Mouse (Mus musculus) limb, embryonic 13.5 days (tissue): Measurements from ENCODE around the gene Chaf1b. TPM values are rescaled to one million over a fixed set of nuclear protein-coding genes. Genes with fewer than 3 reads are reported as not detected.

Experiments used
- ATAC-seq: fragments of 200-750 bp; cut with Nextera tagmentation; 2 replicates; pipeline ENCODE4 v1.8.0; 2017; ENCODE audit warnings: low read depth, moderate number of reproducible peaks, moderate TSS enrichment; ENCODE audit not compliant: low FRiP score
- H3K27ac ChIP-seq: fragments of 300-500 bp; sonication (generic); 2 replicates; pipeline ENCODE4 v1.5.1; 2015; ENCODE audit warnings: inconsistent platforms, mild to moderate bottlenecking, moderate library complexity
- H3K27me3 ChIP-seq: fragments of 300-500 bp; sonication (generic); 2 replicates; pipeline ENCODE4 v1.6.1; 2015; ENCODE audit warnings: mild to moderate bottlenecking, inconsistent platforms
- H3K36me3 ChIP-seq: fragments of 300-500 bp; sonication (generic); 2 replicates; pipeline ENCODE4 v1.6.1; 2015; ENCODE audit warnings: inconsistent platforms, mild to moderate bottlenecking, moderate library complexity
- H3K4me1 ChIP-seq: fragments of 300-500 bp; sonication (generic); 2 replicates; pipeline ENCODE4 v1.6.1; 2015; ENCODE audit warnings: inconsistent platforms
- H3K4me2 ChIP-seq: fragments of 300-500 bp; sonication (generic); replicated peaks from 2 replicates; pipeline ENCODE4 v1.6.1; 2015; ENCODE audit warnings: inconsistent platforms, mild to moderate bottlenecking, moderate library complexity
- H3K4me3 ChIP-seq: fragments of 300-500 bp; sonication (generic); 2 replicates; pipeline ENCODE4 v1.5.1; 2015; ENCODE audit warnings: moderate library complexity, mild to moderate bottlenecking, inconsistent platforms
- H3K9ac ChIP-seq: fragments of 300-500 bp; sonication (generic); 2 replicates; pipeline ENCODE4 v1.6.1; 2015; ENCODE audit warnings: mild to moderate bottlenecking, inconsistent platforms
- H3K9me3 ChIP-seq: fragments of 300-500 bp; sonication (generic); 2 replicates; pipeline ENCODE4 v1.6.1; 2016; ENCODE audit warnings: inconsistent platforms
- WGBS: fragments of 180-500 bp; shearing (Covaris S2); methylation state at CpG from one replicate; pipeline ENCODE4 v1.1.7; 2015; 5-methylcytosine and 5-hydroxymethylcytosine counted together
- polyA plus RNA-seq: library from polyadenylated mRNA; unstranded; fragments of >200 nt; fragmentation: Nextera tagmentation; extraction: Ambion mirVana; gene quantifications from 2 replicates; pipeline ENCODE4 v1.2.1, GENCODE M21; 2015

Chaf1b gene
- polyA plus RNA-seq, 1 experiment from 2014 or later, result 75.1 TPM

DNA sequence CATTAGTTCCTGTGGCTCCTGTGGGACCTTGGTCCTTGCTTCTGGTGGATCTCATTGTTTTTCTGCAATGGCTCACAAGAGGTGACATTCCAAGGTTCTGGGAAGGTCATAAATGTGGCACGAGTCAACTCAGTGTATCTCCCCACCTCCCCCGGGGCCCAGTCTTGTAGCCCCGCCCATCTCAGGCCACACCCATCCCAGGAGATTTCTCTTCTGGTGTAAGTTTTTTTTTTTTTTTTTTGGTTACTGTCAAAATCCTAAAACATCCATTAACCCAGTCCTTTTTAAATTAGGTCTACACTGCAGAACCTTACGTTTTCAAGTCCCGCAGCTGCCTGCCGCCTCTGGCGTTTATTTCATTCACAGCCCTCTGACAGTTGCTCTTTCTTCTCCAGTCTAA lies 51.3 kb downstream of the Chaf1b start:
- no peak overlapping the region for H3K4me2 ChIP-seq
- no peak overlapping the region for H3K9ac ChIP-seq
- 17% methylated on average over 7 of the region's 7 CpGs for WGBS
- H3K36me3 ChIP-seq, result no peaks in the 10 kb centered on the region
- peaks cover 51% of the 10 kb centered on the region for H3K27me3 ChIP-seq
- H3K4me3 ChIP-seq, result no peak overlapping the region
- peaks cover 29% of the 10 kb centered on the region for H3K4me1 ChIP-seq
- no peaks in the 10 kb centered on the region for H3K9me3 ChIP-seq
- no peak for ATAC-seq
- H3K27ac ChIP-seq, result no peak overlapping the region

DNA sequence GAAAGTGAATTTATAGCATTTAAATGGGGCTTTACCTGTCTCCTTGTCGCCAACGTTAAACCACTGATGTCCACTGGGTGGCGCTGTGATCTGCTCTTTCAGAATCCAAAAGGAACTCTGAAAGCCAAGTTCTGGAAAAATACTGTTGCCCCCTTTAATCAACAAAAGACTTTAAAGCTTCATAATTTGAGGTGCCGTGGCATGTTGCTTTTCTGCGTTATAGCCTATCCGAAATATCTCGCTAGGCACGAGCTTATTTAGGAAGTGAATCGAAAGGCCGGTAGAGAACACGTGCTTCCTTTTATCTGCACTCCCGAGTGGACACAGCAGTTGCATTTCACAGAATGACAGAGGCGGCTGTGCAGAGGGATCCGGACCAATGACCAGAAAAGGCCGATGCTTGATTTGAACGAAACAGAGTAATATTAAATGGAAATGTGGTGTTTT lies 54.7 kb downstream of the Chaf1b start:
- no peak for ATAC-seq
- H3K4me1 ChIP-seq, result peaks cover 42% of the 10 kb centered on the region

DNA sequence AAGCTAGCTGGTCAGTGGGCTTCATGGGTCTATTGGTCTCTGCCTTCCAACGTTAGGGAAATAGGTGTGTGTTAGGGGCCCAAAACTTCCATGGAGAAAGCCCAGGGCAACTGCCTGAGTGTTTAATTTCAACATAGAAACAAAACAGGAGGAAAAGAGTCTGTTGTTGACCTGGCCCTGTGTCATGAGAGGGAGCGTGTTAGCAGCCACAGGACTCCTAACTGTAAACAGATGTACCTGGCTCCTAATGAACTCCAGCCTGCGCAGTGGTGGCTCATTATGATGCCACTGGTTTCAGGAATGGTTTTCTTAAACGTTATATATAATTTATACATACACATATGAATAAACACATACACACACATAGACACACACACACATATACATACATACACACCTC lies 56.3 kb downstream of the Chaf1b start:
- no peak overlapping the region for H3K27ac ChIP-seq

More for the DNA sequence above, 54.7 kb downstream of the Chaf1b start:
- H3K9ac ChIP-seq, result no peak overlapping the region
- peak overlapping the region; percentile 53 for H3K4me2 ChIP-seq
- 9% methylated on average over 16 of the region's 16 CpGs for WGBS
- peak overlapping the region; percentile 24 for H3K4me3 ChIP-seq
- no peak overlapping the region for H3K27ac ChIP-seq
- H3K36me3 ChIP-seq, result no peaks in the 10 kb centered on the region
- peaks cover 60% of the 10 kb centered on the region for H3K27me3 ChIP-seq
- no peaks in the 10 kb centered on the region for H3K9me3 ChIP-seq

DNA sequence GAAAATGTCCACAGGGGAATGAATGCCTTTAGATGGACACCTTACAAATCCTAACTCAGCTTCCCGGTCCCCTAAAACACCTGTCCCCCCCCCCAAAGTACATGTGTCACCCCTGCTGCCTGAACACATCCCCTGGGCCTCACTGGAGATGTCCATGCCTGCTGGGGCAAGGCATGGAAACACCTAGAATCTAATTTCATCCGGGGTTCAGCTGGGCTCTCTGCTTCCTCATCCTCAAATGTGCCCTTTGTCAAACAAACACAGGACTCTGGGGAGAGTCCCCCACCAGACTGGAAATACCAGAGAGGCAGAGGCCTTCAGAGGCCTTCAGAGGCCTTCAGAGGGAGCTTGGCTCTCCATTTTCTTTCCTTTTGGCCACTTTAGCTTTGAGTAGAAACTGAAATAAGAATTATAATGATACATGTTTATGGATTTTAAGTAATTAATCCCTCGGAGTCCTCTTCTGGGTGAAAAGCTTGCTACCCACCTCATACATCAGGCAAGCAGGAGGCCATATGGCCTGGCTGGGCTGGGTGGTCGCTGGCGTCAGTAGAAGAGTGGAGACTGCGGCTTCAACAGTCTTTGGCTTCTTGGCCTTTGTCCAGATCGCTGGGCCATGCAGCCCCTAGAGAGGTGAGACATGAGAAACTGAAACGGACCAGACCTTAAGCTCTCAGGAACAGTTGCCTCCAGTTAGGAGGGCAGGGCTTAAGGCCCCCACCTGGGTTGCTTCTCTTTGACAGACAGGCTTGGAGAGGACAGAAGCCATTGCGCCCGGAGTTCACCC lies 58.3 kb downstream of the Chaf1b start:
- peaks cover 26% of the 10 kb centered on the region for H3K4me1 ChIP-seq
- H3K27ac ChIP-seq, result no peak overlapping the region
- no peak for ATAC-seq
- no peak overlapping the region for H3K4me3 ChIP-seq
- peaks cover 55% of the 10 kb centered on the region for H3K27me3 ChIP-seq
- H3K36me3 ChIP-seq, result no peaks in the 10 kb centered on the region
- H3K9me3 ChIP-seq, result no peaks in the 10 kb centered on the region
- no peak overlapping the region for H3K9ac ChIP-seq
- WGBS, result 70% methylated on average over 10 of the region's 10 CpGs
- no peak overlapping the region for H3K4me2 ChIP-seq

More for the DNA sequence above, 56.3 kb downstream of the Chaf1b start:
- Histone ChIP-seq H3K4me3 (no peak overlapping the region), H3K36me3 (no peaks in the 10 kb centered on the region), H3K27me3 (peaks cover 64% of the 10 kb centered on the region), H3K9me3 (no peaks in the 10 kb centered on the region), H3K4me1 (peaks cover 39% of the 10 kb centered on the region), H3K9ac (no peak overlapping the region), H3K4me2 (no peak overlapping the region)
- ATAC-seq, result no peak
- WGBS, result 24% methylated on average over 4 of the region's 4 CpGs

DNA sequence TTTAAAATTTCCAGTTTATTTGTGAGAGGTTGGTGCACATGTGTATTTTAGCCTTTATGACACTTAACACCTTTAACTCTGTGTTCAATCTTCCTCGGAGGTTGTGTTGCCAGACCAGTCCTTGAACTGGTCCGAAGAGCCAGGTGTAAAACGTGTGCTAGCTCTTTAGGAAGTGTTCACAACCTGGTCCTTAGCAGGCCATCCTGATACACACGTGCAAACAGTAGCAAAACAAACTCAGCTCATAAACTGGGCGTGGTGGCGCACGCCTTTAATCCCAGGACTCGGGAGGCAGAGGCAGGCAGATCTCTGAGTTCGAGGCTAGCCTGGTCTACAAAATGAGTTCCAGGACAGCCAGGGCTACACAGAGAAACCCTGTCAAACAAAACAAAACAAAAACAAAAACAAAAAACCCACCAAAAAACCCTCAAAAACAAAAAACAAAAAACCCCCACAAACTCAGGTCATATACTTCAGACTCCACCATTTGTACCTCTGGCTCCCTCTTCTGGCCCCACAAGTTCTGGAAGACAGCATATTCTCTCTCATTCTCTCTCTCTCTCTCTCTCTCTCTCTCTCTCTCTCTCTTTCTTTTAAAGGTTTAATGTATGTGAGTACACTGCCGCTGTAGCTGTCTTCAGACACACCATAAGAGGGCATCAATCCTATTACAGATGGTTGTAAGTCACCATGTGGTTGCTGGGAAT lies 59.2 kb downstream of the Chaf1b start:
- 85% methylated on average over 10 of the region's 10 CpGs for WGBS
- peaks cover 50% of the 10 kb centered on the region for H3K27me3 ChIP-seq
- no peak overlapping the region for H3K4me3 ChIP-seq
- H3K4me1 ChIP-seq, result peaks cover 29% of the 10 kb centered on the region
- no peak overlapping the region for H3K27ac ChIP-seq
- ATAC-seq, result no peak
- H3K9ac ChIP-seq, result no peak overlapping the region
- no peak overlapping the region for H3K4me2 ChIP-seq
- H3K9me3 ChIP-seq, result no peaks in the 10 kb centered on the region
- no peaks in the 10 kb centered on the region for H3K36me3 ChIP-seq

DNA sequence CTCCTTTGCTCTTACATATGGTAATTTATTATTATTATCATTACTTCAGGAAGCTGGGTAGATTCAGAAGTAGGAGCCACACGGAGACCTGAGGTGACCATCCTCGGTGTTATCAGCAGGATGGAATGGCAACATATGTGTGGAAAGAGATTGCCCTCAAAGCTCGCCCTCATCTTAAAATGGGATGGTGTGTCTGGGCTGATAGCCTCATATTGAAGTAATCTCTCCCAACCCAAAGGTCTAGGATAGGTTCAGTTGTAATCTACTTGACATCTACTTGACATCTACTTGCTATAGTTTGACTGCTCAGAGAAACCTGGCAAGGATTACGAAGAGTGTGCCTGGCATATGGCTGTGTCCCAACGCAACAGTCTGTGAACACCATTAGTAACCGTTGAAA lies 60.6 kb downstream of the Chaf1b start:
- ATAC-seq, result no peak
- Histone ChIP-seq H3K27ac (no peak overlapping the region), H3K9me3 (no peaks in the 10 kb centered on the region), H3K9ac (no peak overlapping the region), H3K4me3 (no peak overlapping the region), H3K27me3 (peaks cover 50% of the 10 kb centered on the region), H3K4me2 (no peak overlapping the region), H3K4me1 (peaks cover 37% of the 10 kb centered on the region), H3K36me3 (no peaks in the 10 kb centered on the region)
- WGBS, result 75% methylated on average over 6 of the region's 6 CpGs

DNA sequence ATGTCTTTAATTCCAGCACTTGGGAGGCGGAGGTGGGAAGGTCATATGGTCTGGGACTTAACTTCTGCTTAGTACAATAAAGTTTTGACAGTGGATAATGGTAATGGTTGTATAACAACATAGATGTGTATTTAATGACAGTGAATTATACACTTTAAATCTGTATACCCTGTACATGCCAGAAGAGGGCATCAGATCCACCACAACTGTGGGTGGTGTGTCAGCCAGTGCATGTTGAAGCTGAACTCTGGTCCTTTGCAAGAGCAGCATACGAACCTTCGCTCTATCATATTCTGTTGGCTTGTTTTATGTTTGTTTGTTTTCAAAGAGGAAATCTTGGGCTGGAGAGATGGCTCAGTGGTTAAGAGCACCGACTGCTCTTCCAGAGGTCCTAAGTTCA lies 63.7 kb downstream of the Chaf1b start:
- H3K4me3 ChIP-seq, result no peak overlapping the region
- no peaks in the 10 kb centered on the region for H3K9me3 ChIP-seq
- no peak overlapping the region for H3K9ac ChIP-seq

More for the DNA sequence above, 63.7 kb downstream of the Chaf1b start:
- no peak for ATAC-seq
- Histone ChIP-seq H3K27me3 (peaks cover 62% of the 10 kb centered on the region), H3K4me1 (peaks cover 21% of the 10 kb centered on the region), H3K4me2 (no peak overlapping the region), H3K36me3 (no peaks in the 10 kb centered on the region), H3K27ac (no peak overlapping the region)
- 87% methylated on average over 4 of the region's 4 CpGs for WGBS

Other genes starting within 250 kb of the Chaf1b start
- gene Cbr3, start 200.7 kb upstream of the Chaf1b start, polyA plus RNA-seq, result 2.4 and 3.2 TPM in 2 replicates
- 9.9 and 10.7 TPM in 2 replicates for gene Dop1b, start 172.0 kb upstream of the Chaf1b start, polyA plus RNA-seq
- 38.5 TPM in 2 replicates for gene Morc3, start 51.8 kb upstream of the Chaf1b start, polyA plus RNA-seq
- gene Cldn14, start 124.9 kb downstream of the Chaf1b start, polyA plus RNA-seq, result 0.24 TPM in 1 of 2 replicates, not detected in the other
- 1.4 and 2.2 TPM in 2 replicates for gene Sim2, start 201.0 kb downstream of the Chaf1b start, polyA plus RNA-seq